Mouse (Mus musculus) left cerebral cortex, postnatal 10 days (tissue): ENCODE data around the gene Mecr. TPM values are rescaled to one million over a fixed set of nuclear protein-coding genes. Genes with fewer than 3 reads are reported as not detected.
"Not testable (repeated sequence)": the region's sequence is repeated elsewhere in the genome, so short reads cannot be mapped to it uniquely, and the experiment has no call there.

ENCODE experiments used
- DNase-seq, 2 experiments: peaks; one replicate each; pipeline ENCODE4 v3.0.0; 2021 to 2022; ENCODE audit warnings: low spot score in 2 of 2, mixed read lengths in 1 of 2; ENCODE audit errors: extremely low spot score in 1 of 2
- intact Hi-C: fragments of 180-260 bp; cut with DNase I; formaldehyde crosslinking; loops from one replicate; pipeline ENCODE4 v1.15.1; 2025
- total RNA-seq, 2 experiments: library from RNA; stranded (reverse); gene quantifications; 2 replicates each; pipeline ENCODE4 v1.2.3; 2021

The Mecr gene
- 10 to 100 TPM; 37.2 to 37.9 TPM for total RNA-seq

- intact Hi-C loops, result loop anchor here (10.0 kb wide), 1 partner anchor 1059 kb away; no protein-coding TSS in a partner anchor
- DNase-seq, result peak; percentile 94 to 96
Measured at GRCm38 (mm10) chr4:131843290-131843743, at the start of gene Mecr. Gene Mecr (plus strand): TSS chr4:131843470.

- intact Hi-C loops, result no loop called here
- DNase-seq, result peak in 1 of 2 experiments; percentile 27
Measured at GRCm38 (mm10) chr4:131796312-131797080, 46.8 kb upstream of the Mecr start.

- DNase-seq, result peak; percentile 32 to 53
- intact Hi-C loops, result no loop called here
Measured at GRCm38 (mm10) chr4:131797483-131797882, 45.8 kb upstream of the Mecr start.

- no peak for DNase-seq
- intact Hi-C loops, result no loop called here
Measured at GRCm38 (mm10) chr4:131797920-131798319, 45.4 kb upstream of the Mecr start.

GRCm38 (mm10) chr4:131798968-131799367, 44.3 kb upstream of the Mecr start:
- intact Hi-C loops, result no loop called here
- no peak for DNase-seq

- no peak for DNase-seq
- intact Hi-C loops, result no loop called here
Measured at GRCm38 (mm10) chr4:131803846-131804245, 39.4 kb upstream of the Mecr start.

- intact Hi-C loops, DNase-seq: not testable (repeated sequence)
Measured at GRCm38 (mm10) chr4:131804732-131805131, 38.5 kb upstream of the Mecr start.

GRCm38 (mm10) chr4:131805255-131805654, 38.0 kb upstream of the Mecr start:
- DNase-seq, result no peak
- intact Hi-C loops, result no loop called here

GRCm38 (mm10) chr4:131812458-131812857, 30.8 kb upstream of the Mecr start:
- intact Hi-C loops, result no loop called here
- peak in 1 of 2 experiments; percentile 33 for DNase-seq

- intact Hi-C loops, result no loop called here
- DNase-seq, result no peak
Measured at GRCm38 (mm10) chr4:131813798-131814197, 29.5 kb upstream of the Mecr start.

- intact Hi-C loops, result no loop called here
- DNase-seq, result no peak
Measured at GRCm38 (mm10) chr4:131814869-131815268, 28.4 kb upstream of the Mecr start.

GRCm38 (mm10) chr4:131815774-131816173, 27.5 kb upstream of the Mecr start:
- intact Hi-C loops, result no loop called here

GRCm38 (mm10) chr4:131818926-131819325, 24.3 kb upstream of the Mecr start:
- peak in 1 of 2 experiments; percentile 36 for DNase-seq
- intact Hi-C loops, result no loop called here

More at GRCm38 (mm10) chr4:131815774-131816173, 27.5 kb upstream of the Mecr start:
- no peak for DNase-seq

GRCm38 (mm10) chr4:131821161-131821731, 22.0 kb upstream of the Mecr start:
- no peak for DNase-seq
- intact Hi-C loops, result no loop called here

GRCm38 (mm10) chr4:131822583-131822982, 20.7 kb upstream of the Mecr start:
- intact Hi-C loops, result no loop called here
- DNase-seq, result no peak

GRCm38 (mm10) chr4:131824939-131825338, 18.3 kb upstream of the Mecr start:
- intact Hi-C loops, result no loop called here
- DNase-seq, result no peak

- intact Hi-C loops, result no loop called here
Measured at GRCm38 (mm10) chr4:131825830-131826229, 17.4 kb upstream of the Mecr start.

GRCm38 (mm10) chr4:131826905-131827304, 16.4 kb upstream of the Mecr start:
- intact Hi-C loops, result no loop called here

More at GRCm38 (mm10) chr4:131825830-131826229, 17.4 kb upstream of the Mecr start:
- peak in 1 of 2 experiments; percentile 42 for DNase-seq

GRCm38 (mm10) chr4:131829123-131829522, 14.1 kb upstream of the Mecr start:
- intact Hi-C loops, result no loop called here
- no peak for DNase-seq

More at GRCm38 (mm10) chr4:131826905-131827304, 16.4 kb upstream of the Mecr start:
- no peak for DNase-seq

GRCm38 (mm10) chr4:131831546-131832045, 11.7 kb upstream of the Mecr start:
- no peak for DNase-seq
- intact Hi-C loops, result loop anchor here (10.0 kb wide), 2 partner anchors 347 to 397 kb away; no protein-coding TSS in a partner anchor
